Mouse (Mus musculus) spleen, postnatal 14 days (tissue): ENCODE measurements around the gene Rph3al.
A peak's percentile ranks its signal among the peaks of the same experiment; 100 is the strongest.

Experiments used
- DNase-seq, 2 experiments: peaks; one replicate each; pipeline ENCODE4 v3.0.0; 2021 to 2022; ENCODE audit warnings: low spot score in 2 of 2

Gene Rph3al

GRCm38 (mm10) chr11:75950459-75950858, 12.2 kb upstream of the Rph3al start:
- no peak for DNase-seq

GRCm38 (mm10) chr11:75948789-75949188, 10.6 kb upstream of the Rph3al start:
- DNase-seq, result no peak

GRCm38 (mm10) chr11:75947223-75947622, 9.0 kb upstream of the Rph3al start:
- DNase-seq, result no peak

- DNase-seq, result no peak
Observed at GRCm38 (mm10) chr11:75945805-75946450, 7.7 kb upstream of the Rph3al start.

- no peak for DNase-seq
Observed at GRCm38 (mm10) chr11:75937370-75937871, 808 bp downstream of the Rph3al start.

- peak; percentile 18 to 24 for DNase-seq
Observed at GRCm38 (mm10) chr11:75935819-75936430, 2.3 kb downstream of the Rph3al start.

- DNase-seq, result no peak
Observed at GRCm38 (mm10) chr11:75934425-75934824, 3.8 kb downstream of the Rph3al start.

- no peak for DNase-seq
Observed at GRCm38 (mm10) chr11:75933371-75933770, 4.9 kb downstream of the Rph3al start.

- DNase-seq, result no peak
Observed at GRCm38 (mm10) chr11:75930911-75931678, 7.1 kb downstream of the Rph3al start.

GRCm38 (mm10) chr11:75930208-75930607, 8.0 kb downstream of the Rph3al start:
- DNase-seq, result no peak

GRCm38 (mm10) chr11:75927881-75928280, 10.3 kb downstream of the Rph3al start:
- DNase-seq, result no peak

- peak; percentile 72 to 77 for DNase-seq
Observed at GRCm38 (mm10) chr11:75926431-75927312, 11.6 kb downstream of the Rph3al start.

- DNase-seq, result no peak
Observed at GRCm38 (mm10) chr11:75925801-75926200, 12.4 kb downstream of the Rph3al start.

- no peak for DNase-seq
Observed at GRCm38 (mm10) chr11:75922741-75923140, 15.5 kb downstream of the Rph3al start.

GRCm38 (mm10) chr11:75919139-75919538, 19.1 kb downstream of the Rph3al start:
- DNase-seq, result no peak

- DNase-seq, result no peak
Observed at GRCm38 (mm10) chr11:75917340-75917739, 20.9 kb downstream of the Rph3al start.

- DNase-seq, result peak; percentile 66 to 78
Observed at GRCm38 (mm10) chr11:75913953-75914352, 24.3 kb downstream of the Rph3al start.

- DNase-seq, result peak; percentile 38 to 63
Observed at GRCm38 (mm10) chr11:75912944-75913657, 25.1 kb downstream of the Rph3al start.

GRCm38 (mm10) chr11:75911962-75912361, 26.3 kb downstream of the Rph3al start:
- DNase-seq, result no peak

- no peak for DNase-seq
Observed at GRCm38 (mm10) chr11:75909702-75910429, 28.4 kb downstream of the Rph3al start.
